Mouse (Mus musculus) retina, postnatal 7 days (tissue): Measurements from ENCODE around the gene Pik3c2g.
"Not testable (repeated sequence)": the region's sequence is repeated elsewhere in the genome, so short reads cannot be mapped to it uniquely, and the experiment has no call there.

Source experiments
- DNase-seq: peaks from one replicate; pipeline ENCODE4 v3.0.0-alpha.2; 2012; ENCODE audit warnings: low read depth, low spot score

Pik3c2g gene

DNA sequence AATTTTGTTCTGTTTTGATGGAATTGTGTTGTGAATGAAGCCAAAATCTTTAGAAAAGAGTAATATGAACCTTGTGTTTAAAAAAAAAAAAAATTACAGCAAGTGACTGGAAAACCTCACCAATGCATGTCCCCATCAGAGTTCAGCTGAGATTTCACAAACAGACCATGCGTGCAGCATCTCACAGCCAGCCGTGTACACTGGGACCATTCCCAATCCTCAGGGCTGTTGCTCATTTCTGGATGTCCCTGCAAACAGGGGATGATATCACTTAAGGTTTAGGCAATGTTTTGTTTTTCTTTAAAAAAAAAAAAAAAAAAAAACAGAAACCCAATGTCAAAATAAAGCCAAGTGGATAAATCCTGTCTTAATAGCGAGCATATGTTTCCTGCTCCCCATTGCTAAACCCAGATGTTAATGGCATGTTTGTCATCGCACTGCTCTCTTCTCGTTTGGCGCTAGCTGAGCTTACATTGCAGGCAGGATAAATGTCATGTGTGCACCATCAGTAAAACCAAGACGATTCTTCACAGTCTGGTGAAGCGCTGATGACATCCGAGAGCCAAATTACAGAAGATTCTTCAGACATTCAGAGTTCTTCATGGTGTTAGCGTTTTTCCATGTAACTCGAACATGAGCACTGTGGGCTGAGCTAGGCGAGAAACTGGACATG, 322.1 kb downstream of the Pik3c2g start:
- no peak for DNase-seq

DNA sequence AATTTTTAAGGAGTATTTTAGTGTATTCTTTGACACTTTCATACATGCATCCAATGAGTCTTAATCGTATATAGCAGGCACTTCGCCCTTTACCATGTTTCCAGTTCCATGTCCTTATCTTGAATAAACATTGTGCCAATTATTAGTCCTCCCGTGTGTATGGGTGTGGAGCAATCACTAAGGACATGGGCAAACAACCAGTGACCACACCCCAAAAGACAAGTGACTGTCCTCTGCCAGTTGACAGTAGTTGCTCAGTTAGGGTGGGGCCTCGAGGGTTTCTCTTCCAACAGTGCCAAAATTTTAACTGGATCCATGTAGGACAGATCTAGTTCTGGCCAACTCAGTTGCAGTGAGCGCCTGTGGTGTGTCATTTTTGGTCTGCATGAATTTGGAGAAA, 341.7 kb downstream of the Pik3c2g start:
- no peak for DNase-seq

DNA sequence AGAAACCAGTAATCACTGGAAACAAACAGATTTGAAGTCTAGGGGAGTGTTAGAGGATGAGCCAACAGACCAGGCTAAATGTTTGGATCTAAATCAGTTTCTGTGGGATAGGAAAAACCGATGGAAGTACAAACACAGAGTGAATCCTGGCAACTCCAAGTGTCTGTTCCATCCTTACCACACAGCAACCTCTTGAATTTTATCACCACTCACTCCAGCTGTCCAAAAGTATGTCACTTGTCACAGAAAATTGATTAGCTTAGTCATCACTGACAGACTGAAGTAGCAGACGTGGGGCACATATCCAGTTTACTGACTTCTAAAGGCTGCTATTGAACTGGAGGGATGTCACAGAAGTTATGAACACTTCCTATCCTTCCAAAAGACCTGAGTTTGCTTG, 347.8 kb downstream of the Pik3c2g start:
- no peak for DNase-seq

DNA sequence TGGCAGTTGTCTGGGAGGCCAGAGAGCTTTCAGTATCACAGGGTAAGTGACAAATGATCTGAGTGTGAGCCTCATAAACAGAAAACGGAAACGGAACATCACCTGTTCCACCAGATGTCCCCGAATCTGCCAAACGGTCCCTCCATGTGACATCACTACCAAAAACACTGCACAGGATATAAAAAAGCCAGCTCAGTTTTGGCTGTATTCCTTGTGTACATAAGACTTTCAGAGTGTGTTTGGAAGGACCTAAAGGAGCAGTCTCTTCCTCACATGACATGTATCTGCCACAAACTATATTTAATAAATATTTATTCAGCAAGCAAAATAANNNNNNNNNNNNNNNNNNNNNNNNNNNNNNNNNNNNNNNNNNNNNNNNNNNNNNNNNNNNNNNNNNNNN, 350.6 kb downstream of the Pik3c2g start:
- DNase-seq: not testable (repeated sequence)

DNA sequence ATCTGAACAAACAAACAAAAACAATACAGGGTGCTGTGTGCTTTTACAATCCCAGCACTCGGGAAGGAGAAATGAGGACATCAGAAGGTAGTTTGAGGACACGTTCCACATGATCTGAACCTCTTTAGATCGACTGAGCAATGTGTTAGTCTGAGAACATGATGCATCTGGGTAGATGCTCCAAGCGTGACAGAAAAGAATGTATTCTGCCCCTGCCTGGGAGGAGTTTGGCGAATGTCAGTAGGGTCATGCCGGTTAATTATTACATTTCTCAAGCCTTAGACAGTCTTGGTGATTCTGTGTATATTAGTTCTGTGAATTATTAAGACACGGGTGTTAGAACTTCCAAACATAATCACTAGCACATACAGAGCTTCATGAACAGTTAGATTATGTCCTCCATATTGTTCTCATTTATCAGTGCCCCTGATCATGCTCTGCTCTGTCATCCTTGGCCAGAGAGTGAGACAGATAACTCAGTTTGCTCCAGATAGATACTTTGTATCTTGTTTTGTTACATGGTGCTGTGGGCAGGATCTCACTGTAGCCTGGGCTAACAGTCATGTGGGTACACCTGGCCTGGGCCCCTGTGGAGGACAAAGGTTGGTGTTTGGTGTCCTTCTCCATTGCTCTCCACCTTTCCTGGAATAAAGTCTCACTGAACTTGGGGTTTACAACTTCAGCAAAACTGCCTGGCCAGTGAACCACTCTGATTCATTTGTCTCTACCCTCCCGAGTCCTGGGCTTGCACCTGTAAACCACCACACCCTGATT, 360.3 kb downstream of the Pik3c2g start:
- DNase-seq: no peak

DNA sequence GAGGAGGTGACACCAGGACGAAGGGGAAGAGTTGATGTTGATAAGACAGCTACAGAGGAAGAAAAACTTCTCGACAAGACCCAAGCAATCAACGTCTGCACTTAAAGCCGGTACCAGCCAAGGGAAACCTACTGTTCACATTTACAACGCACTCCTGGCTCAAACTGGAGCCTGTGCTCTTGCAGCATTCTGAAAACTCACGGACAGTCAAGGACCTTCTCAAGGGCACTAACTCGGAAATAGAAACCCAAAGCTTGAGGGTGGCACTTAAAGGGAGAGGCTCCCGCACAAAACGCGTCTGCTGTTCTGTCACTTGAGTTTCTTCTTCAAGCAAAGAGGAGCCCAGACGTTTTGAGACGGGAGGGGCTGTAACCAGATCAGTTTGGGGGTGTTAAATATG, 366.6 kb downstream of the Pik3c2g start:
- no peak for DNase-seq

DNA sequence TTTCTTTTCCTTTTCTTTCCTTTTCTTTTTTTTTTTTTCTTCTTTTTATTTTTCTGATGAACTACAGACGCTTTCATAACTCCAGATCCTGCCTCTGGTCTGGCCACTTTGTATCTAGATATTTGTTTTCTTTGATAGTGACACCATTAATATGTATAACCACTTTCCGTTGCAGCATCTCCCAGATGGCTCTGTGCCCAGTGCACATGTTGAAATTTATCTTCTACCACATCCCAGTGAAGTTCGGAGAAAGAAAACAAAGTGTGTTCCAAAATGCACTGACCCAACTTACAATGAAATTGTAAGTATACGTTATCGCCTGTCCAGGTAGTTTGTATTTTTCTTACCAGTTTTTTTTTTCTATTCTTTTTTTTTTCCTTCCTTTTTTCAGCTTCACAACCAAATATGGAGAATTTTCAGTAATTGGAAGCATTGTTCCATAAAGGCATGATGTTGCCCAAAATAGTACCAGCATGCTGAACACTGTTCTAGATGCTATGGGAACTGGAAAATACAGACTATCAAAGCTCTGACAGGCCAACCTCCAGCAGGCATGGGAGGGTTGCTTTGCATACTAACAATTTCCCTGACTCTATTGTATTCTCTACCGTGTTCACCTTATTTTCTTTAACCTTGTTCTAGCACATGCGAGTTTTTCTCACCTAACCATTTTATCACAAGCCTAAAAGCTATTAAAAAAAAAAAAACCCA, 370.7 kb downstream of the Pik3c2g start:
- no peak for DNase-seq

DNA sequence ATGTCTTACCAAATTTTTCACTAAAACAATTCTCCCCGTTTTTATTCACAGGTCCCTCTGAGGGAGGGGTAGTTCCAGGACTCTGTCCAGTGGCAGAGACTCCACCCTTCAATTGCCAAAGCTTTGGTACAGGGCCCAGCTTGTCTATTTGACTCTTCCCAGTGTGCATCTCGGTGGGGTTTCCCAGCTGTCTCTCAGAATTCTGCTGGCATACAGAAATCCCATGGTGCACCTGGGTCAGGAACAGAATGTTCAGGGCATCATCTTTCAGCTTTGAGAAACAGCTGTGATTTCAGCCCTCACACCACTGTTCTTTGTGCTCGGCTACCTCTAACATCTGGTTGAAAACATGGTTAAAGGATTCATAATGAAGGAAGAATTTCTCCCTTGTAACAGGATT, 376.8 kb downstream of the Pik3c2g start:
- no peak for DNase-seq

DNA sequence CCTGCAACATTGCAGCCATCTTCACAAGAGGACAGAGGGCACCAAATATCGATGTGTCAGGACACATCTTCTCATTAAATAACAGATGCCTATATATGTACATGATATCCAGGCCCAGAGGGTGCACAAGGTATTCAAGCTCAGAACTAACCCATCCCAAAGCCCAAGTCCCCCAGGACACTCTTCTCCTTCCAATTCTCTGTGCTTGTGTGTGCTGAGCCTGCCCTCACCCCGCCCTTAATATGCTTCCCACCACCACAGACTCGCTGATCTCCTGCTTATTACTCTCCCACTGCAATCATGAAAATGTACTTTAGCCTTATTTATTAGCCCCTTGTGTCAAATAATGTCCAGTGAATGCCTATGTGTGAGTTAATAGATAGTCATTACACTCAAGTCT, 377.9 kb downstream of the Pik3c2g start:
- no peak for DNase-seq

DNA sequence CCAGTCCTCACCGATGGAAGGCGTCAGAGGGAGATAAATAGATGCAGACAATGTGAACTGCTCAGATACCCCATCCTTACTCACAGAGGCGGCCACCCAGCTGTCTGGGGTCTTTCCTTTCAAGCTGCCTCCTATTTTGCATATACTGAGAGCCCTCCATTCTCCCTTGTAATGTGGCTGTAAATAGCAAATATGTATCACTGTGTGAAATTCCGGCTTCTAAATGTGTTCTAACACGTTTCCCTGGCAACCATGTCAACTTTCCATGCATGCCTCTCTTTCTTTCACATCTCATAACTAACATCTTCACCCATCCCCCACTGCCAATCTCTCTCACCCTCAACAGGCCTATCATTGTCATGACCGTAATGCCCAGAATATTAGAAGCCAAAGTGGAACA, 379.7 kb downstream of the Pik3c2g start:
- DNase-seq: no peak

DNA sequence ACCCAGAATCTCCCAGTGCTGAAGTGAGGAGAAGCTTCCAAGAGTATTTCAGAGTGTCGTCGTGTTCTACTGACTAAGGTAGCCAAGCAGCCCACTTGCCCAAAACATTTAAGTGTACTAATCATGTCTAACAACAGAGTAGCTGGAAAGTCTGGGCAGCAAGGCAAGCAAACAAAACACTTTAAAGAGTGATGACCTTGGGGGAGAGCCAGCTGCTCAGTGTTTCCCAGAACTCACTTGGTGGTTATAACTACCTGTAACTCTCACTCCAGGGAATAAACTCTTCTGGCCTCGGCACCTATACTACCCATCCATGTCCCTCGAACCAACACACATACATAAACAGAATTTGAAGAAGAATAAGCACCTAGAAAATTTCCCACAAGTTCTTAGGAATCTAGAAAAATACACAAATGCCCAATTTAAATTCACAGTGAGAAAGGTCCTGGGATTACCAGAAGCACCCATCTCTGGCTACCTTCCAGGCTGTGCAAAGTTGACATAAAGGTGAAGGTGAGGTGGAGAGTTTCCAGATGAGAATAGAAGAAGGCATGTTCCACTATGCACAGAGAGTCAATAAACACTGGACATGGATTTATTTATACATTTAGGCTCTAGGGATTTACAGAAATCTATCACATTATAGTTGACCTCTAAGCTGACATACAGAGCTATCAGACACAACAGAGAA, 384.7 kb downstream of the Pik3c2g start:
- no peak for DNase-seq

DNA sequence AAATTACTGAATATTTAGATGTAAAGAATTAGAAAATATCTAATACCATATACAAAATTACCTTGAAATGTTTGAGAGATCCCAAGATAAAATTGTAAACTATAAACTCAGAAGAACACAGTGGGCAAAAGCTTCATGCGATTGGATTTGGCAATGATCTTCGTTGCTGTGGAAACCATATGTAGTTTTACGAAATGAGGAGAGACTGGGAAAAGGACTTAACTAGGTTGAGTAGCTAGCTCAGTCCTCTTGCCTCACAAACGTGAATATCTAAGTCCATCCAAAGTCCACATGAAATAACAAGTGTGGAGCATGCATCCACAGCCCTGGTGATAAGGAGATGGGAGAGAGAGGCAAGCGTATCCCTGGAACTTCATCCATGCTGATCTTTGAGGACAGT, 387.6 kb downstream of the Pik3c2g start:
- DNase-seq: no peak

DNA sequence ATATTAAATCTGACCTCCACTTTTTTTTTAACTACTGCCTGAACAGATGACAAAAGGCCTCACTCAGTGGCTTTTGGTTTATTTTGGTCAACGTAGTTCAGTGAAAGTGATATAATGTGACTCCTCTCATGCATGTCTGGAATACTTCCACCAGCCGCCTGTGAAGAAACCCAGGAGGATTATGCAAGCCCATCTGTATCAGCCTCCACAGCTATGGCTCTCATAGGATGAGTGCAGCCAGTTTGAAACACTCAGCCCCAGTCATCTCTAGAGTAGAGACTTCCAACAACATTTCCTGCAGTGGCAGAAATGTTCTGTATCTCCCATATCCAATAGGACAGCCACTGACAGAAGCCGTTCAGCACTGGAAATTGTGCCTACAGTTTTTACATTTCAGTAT, 391.1 kb downstream of the Pik3c2g start:
- no peak for DNase-seq

DNA sequence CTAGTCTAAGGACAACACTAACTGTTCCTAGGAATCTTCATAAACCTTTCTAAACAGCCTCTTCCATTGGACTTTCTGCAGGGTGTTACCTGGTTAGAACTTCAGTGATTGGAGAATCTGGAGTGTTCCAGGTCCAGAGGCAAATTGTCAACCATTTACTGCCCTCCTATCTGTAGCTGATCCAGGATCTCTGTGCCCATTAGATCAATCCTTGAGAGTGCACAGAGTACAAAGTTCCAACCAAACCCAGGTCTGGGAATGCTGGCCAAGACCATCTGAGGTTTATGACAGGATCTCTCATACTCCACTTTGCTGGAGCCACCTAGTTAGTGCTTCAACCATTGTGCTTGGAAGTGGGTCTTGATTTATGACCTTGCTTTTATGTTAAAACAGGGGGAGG, 394.0 kb downstream of the Pik3c2g start:
- no peak for DNase-seq

DNA sequence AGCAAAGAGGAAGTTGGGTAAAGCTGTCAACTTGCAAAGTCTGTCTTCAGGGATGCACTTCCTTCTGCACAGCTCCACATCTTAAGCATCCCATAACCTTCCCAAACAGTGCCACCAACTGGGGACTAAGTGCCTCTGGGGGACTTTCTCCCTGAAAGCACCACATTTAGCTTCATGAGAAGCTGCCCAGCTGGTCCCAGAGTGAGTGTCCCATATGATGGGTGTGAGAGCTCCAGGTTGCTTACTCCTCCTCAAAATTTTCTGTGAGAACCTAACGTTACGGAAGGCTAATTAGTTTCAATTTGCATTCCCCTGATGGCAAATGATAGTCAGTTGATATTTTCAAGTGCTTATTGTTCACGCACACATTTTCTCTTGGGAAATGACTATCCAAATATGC, 397.0 kb downstream of the Pik3c2g start:
- no peak for DNase-seq

DNA sequence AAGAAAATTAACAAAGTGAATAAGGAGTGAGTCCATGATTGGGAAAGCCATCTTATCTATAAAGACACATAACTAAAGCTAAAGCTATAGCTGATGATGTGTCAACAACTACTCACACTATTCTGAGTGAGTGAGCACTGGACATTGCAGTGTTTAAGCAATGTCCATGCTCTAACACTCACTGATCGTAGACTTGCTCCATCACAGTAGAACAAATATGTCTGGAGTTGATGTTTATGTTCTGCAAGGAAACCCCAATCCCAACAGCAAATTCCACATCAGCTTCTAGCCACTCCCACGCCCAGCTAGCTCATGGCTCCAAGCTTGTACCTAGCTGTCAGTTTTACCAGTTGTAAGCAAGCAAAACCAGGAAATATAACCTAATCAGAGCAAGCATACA, 399.5 kb downstream of the Pik3c2g start:
- no peak for DNase-seq

DNA sequence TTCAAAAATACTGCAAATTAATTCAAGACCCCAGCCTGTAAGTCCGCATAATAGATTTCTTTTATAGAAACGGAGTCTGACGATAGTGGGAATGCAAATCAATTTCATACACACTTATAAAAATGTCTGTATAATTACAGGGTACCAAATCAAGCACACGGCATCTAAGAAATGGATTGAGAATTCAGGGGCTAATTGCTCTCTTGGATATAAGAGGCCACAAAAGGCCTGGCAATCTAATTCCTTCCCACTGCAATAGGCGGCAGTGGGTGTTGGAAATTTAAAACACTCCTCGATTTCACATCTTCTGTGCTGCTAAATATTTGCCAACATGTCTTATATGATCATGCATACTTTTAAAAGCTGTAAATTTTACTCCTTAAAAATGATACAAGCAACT, 402.1 kb downstream of the Pik3c2g start:
- DNase-seq: no peak

DNA sequence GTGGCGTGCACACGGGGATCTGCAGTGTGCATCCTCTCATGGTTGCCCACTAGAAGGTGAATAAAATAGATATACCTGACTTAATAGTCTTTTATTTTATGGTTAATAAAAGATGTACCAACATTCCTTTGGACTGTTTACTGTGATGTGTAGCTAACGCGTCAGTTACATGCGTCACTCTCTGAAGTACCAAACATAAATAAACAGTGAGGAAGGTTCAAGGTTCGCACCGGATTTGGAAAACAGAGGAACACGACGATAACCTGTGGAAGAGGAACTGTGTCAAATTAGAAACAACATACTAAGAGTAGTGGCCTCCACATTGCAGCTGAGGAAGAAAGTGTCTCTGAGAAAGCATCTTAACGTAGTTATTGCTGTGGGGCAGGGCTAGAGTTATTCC, 402.6 kb downstream of the Pik3c2g start:
- DNase-seq: no peak

DNA sequence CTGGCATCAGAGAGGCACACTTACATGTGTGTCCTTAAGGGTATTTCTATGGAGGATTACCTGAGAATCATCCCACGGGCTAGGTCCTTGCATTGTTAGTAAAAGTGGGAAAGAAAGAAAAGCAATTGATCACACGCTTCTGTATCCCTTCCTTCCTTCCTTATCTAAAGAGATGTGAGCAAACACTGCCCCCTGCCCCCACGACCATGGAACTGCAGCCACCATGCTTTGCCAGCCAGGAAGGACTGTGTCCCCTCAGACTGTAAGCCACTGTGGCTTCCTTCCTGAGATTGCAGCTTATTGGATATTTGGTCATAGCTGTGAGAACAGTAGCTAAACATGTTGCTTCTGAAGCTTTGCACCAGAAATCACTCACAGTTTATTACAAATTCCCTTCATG, 418.2 kb downstream of the Pik3c2g start:
- no peak for DNase-seq
